Mouse (Mus musculus): ENCODE data around the gene Tmem191c. TPM values are rescaled to one million over a fixed set of nuclear protein-coding genes. Genes with fewer than 3 reads are reported as not detected.

Tmem191c gene
- polyA plus RNA-seq, 1 experiment from 2014 or later, result 7.4 TPM

- peaks cover 29% of the 10 kb centered on the region for H3K27me3 ChIP-seq (ENCODE audit: control insufficient read depth, insufficient read depth, low read length)
Measured at GRCm38 (mm10) chr16:17276164-17277151, 581 bp downstream of the Tmem191c start.

GRCm38 (mm10) chr16:17277342-17278211 lies 1.7 kb downstream of the Tmem191c start:
- Histone ChIP-seq H3K27me3 (ENCODE audit: control insufficient read depth, insufficient read depth, low read length) (peaks cover 29% of the 10 kb centered on the region), H3K9me3 (ENCODE audit: control insufficient read depth, low read length) (no peaks in the 10 kb centered on the region), H3K9ac (ENCODE audit: low read length) (0 out of 2 replicates have a peak overlapping the region, but pooled peaks have one; percentile 9), H3K4me3 (ENCODE audit: low read depth, low read length) (peak overlapping the region; percentile 51), H3K36me3 (ENCODE audit: control insufficient read depth, insufficient read depth, low read length) (0 out of 2 replicates have a peak, but pooled peaks cover 2% of the 10 kb centered on the region), H3K27ac (ENCODE audit: low read depth, low read length) (no peak overlapping the region), H3K4me2 (peak overlapping the region; percentile 93), H3K4me1 (ENCODE audit: control insufficient read depth, insufficient read depth, low read length) (peaks cover 14% of the 10 kb centered on the region)
- ATAC-seq (ENCODE audit: low FRiP score) (peak; percentile 45; the same call in 1 of the 2 replicates), DNase-seq (ENCODE audit: low spot score, missing footprints) (peak; percentile 92)
- 3% methylated on average over 59 of the region's 61 CpGs for WGBS

More at GRCm38 (mm10) chr16:17276164-17277151, 581 bp downstream of the Tmem191c start:
- DNase-seq (ENCODE audit: low spot score, missing footprints), result peak; percentile 98
- under 1% methylated on average over 62 of the region's 62 CpGs for WGBS
- peaks cover 14% of the 10 kb centered on the region for H3K4me1 ChIP-seq (ENCODE audit: control insufficient read depth, insufficient read depth, low read length)
- no peaks in the 10 kb centered on the region for H3K9me3 ChIP-seq (ENCODE audit: control insufficient read depth, low read length)
- peak overlapping the region; percentile 93 for H3K4me2 ChIP-seq
- peak overlapping the region; percentile 69 for H3K9ac ChIP-seq (ENCODE audit: low read length)
- H3K4me3 ChIP-seq (ENCODE audit: low read depth, low read length), result peak overlapping the region; percentile 51
- H3K27ac ChIP-seq (ENCODE audit: low read depth, low read length), result peak overlapping the region; percentile 69; the same call in 1 of the 2 replicates
- ATAC-seq (ENCODE audit: low FRiP score), result peak; percentile 91
- H3K36me3 ChIP-seq (ENCODE audit: control insufficient read depth, insufficient read depth, low read length), result 0 out of 2 replicates have a peak, but pooled peaks cover 2% of the 10 kb centered on the region

GRCm38 (mm10) chr16:17280471-17280870 lies 4.6 kb downstream of the Tmem191c start:
- DNase-seq (ENCODE audit: low spot score, missing footprints) (no peak), ATAC-seq (ENCODE audit: low FRiP score) (no peak)
- Histone ChIP-seq H3K27ac (ENCODE audit: low read depth, low read length) (no peak overlapping the region), H3K27me3 (ENCODE audit: control insufficient read depth, insufficient read depth, low read length) (peaks cover 29% of the 10 kb centered on the region), H3K36me3 (ENCODE audit: control insufficient read depth, insufficient read depth, low read length) (0 out of 2 replicates have a peak, but pooled peaks cover 2% of the 10 kb centered on the region), H3K9me3 (ENCODE audit: control insufficient read depth, low read length) (no peaks in the 10 kb centered on the region), H3K4me2 (no peak overlapping the region), H3K4me1 (ENCODE audit: control insufficient read depth, insufficient read depth, low read length) (peaks cover 14% of the 10 kb centered on the region), H3K9ac (ENCODE audit: low read length) (no peak overlapping the region), H3K4me3 (ENCODE audit: low read depth, low read length) (no peak overlapping the region)
- WGBS, result 91% methylated on average over 11 of the region's 11 CpGs

GRCm38 (mm10) chr16:17283151-17283550 lies 7.3 kb downstream of the Tmem191c start:
- Histone ChIP-seq H3K4me1 (ENCODE audit: control insufficient read depth, insufficient read depth, low read length) (no peaks in the 10 kb centered on the region), H3K36me3 (ENCODE audit: control insufficient read depth, insufficient read depth, low read length) (peaks cover 5% of the 10 kb centered on the region; the same call in 1 of the 2 replicates), H3K9ac (ENCODE audit: low read length) (no peak overlapping the region), H3K4me3 (ENCODE audit: low read depth, low read length) (no peak overlapping the region), H3K4me2 (no peak overlapping the region), H3K9me3 (ENCODE audit: control insufficient read depth, low read length) (no peaks in the 10 kb centered on the region), H3K27ac (ENCODE audit: low read depth, low read length) (no peak overlapping the region), H3K27me3 (ENCODE audit: control insufficient read depth, insufficient read depth, low read length) (peaks cover 12% of the 10 kb centered on the region)
- ATAC-seq (ENCODE audit: low FRiP score) (no peak), DNase-seq (ENCODE audit: low spot score, missing footprints) (no peak)
- 92% methylated on average over 6 of the region's 6 CpGs for WGBS

GRCm38 (mm10) chr16:17287103-17287502 lies 11.2 kb downstream of the Tmem191c start:
- H3K4me2 ChIP-seq, result no peak overlapping the region
- no peaks in the 10 kb centered on the region for H3K4me1 ChIP-seq (ENCODE audit: control insufficient read depth, insufficient read depth, low read length)
- ATAC-seq (ENCODE audit: low FRiP score) (no peak), DNase-seq (ENCODE audit: low spot score, missing footprints) (no peak)
- WGBS, result 87% methylated on average over 2 of the region's 2 CpGs
- no peak overlapping the region for H3K4me3 ChIP-seq (ENCODE audit: low read depth, low read length)
- no peak overlapping the region for H3K27ac ChIP-seq (ENCODE audit: low read depth, low read length)
- H3K36me3 ChIP-seq (ENCODE audit: control insufficient read depth, insufficient read depth, low read length), result peaks cover 3% of the 10 kb centered on the region; the same call in 1 of the 2 replicates
- H3K27me3 ChIP-seq (ENCODE audit: control insufficient read depth, insufficient read depth, low read length), result no peaks in the 10 kb centered on the region
- H3K9ac ChIP-seq (ENCODE audit: low read length), result no peak overlapping the region
- no peaks in the 10 kb centered on the region for H3K9me3 ChIP-seq (ENCODE audit: control insufficient read depth, low read length)

- Histone ChIP-seq H3K4me3 (ENCODE audit: low read depth, low read length) (no peak overlapping the region), H3K27me3 (ENCODE audit: control insufficient read depth, insufficient read depth, low read length) (no peaks in the 10 kb centered on the region), H3K9me3 (ENCODE audit: control insufficient read depth, low read length) (no peaks in the 10 kb centered on the region), H3K4me2 (no peak overlapping the region), H3K27ac (ENCODE audit: low read depth, low read length) (no peak overlapping the region), H3K36me3 (ENCODE audit: control insufficient read depth, insufficient read depth, low read length) (peaks cover 9% of the 10 kb centered on the region; the same call in 1 of the 2 replicates), H3K9ac (ENCODE audit: low read length) (no peak overlapping the region), H3K4me1 (ENCODE audit: control insufficient read depth, insufficient read depth, low read length) (no peaks in the 10 kb centered on the region)
- no peak for ATAC-seq (ENCODE audit: low FRiP score)
- 95% methylated on average over 2 of the region's 2 CpGs for WGBS
- DNase-seq (ENCODE audit: low spot score, missing footprints), result no peak
Measured at GRCm38 (mm10) chr16:17291016-17291415, 15.1 kb downstream of the Tmem191c start.

GRCm38 (mm10) chr16:17292751-17293150 lies 16.9 kb downstream of the Tmem191c start:
- Histone ChIP-seq H3K4me3 (ENCODE audit: low read depth, low read length) (no peak overlapping the region), H3K27ac (ENCODE audit: low read depth, low read length) (no peak overlapping the region), H3K36me3 (ENCODE audit: control insufficient read depth, insufficient read depth, low read length) (peaks cover 12% of the 10 kb centered on the region; the same call in 1 of the 2 replicates), H3K4me1 (ENCODE audit: control insufficient read depth, insufficient read depth, low read length) (no peaks in the 10 kb centered on the region), H3K9me3 (ENCODE audit: control insufficient read depth, low read length) (no peaks in the 10 kb centered on the region), H3K4me2 (no peak overlapping the region), H3K9ac (ENCODE audit: low read length) (no peak overlapping the region), H3K27me3 (ENCODE audit: control insufficient read depth, insufficient read depth, low read length) (no peaks in the 10 kb centered on the region)
- 6% methylated on average over 2 of the region's 2 CpGs for WGBS
- DNase-seq (ENCODE audit: low spot score, missing footprints) (peak; percentile 98), ATAC-seq (ENCODE audit: low FRiP score) (peak; percentile 55)

- Histone ChIP-seq H3K9me3 (ENCODE audit: control insufficient read depth, low read length) (no peaks in the 10 kb centered on the region), H3K4me1 (ENCODE audit: control insufficient read depth, insufficient read depth, low read length) (no peaks in the 10 kb centered on the region), H3K4me2 (no peak overlapping the region), H3K27me3 (ENCODE audit: control insufficient read depth, insufficient read depth, low read length) (no peaks in the 10 kb centered on the region), H3K36me3 (ENCODE audit: control insufficient read depth, insufficient read depth, low read length) (peaks cover 7% of the 10 kb centered on the region; the same call in 1 of the 2 replicates), H3K27ac (ENCODE audit: low read depth, low read length) (no peak overlapping the region), H3K9ac (ENCODE audit: low read length) (no peak overlapping the region), H3K4me3 (ENCODE audit: low read depth, low read length) (no peak overlapping the region)
- 92% methylated on average over 3 of the region's 3 CpGs for WGBS
- ATAC-seq (ENCODE audit: low FRiP score) (no peak), DNase-seq (ENCODE audit: low spot score, missing footprints) (no peak)
Measured at GRCm38 (mm10) chr16:17300818-17301217, 24.9 kb downstream of the Tmem191c start.

Measured in midbrain, embryonic 11.5 days (tissue).